Mouse (Mus musculus): ENCODE results near the gene Fam198a. TPM values are rescaled to one million over a fixed set of nuclear protein-coding genes. Genes with fewer than 3 reads are reported as not detected.

Gene Fam198a
- polyA plus RNA-seq, 1 experiment = not detected

DNA sequence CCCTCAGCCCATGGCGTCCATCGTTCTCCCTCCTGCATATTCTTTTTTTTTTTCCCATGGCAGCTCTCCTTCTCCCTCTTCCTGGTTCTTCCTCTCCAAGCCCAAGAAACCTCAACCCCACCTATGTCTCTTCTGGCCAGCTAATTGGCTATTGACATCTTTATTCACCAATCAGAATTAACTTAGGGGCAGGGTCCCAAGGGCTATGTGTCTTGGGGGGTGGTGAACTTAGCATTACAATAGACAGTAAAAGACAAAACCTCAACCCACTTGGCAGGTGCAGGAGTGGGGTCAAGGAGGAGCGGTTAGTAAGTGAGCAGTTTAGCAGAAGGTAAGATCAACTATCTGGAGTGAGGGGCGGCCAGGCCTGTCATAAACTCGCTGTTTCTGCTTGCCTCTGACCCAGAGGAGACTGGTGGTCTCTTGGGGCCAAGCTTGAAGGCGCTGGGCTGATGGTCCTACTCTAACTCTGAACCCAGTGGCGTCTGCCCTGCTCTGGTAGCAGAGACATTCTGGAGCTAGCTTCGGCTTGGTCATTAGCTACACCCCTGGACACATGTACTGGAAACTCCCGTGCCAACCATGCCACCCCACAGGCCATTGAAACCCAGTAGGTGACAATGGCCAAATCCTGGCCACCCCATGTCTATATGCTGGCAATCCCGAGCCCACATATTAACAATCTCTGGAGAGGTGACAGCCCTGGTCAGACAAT lies 43.3 kb upstream of the Fam198a start:
- peaks cover 8% of the 10 kb centered on the region for H3K4me1 ChIP-seq (ENCODE audit: control insufficient read depth, insufficient read depth, low read length)
- TF ChIP-seq CTCF (IDR thresholded peaks at IDR 0.05; ENCODE audit: control insufficient read depth, insufficient read depth, low read length) = no peak
- TF ChIP-seq POLR2A (IDR thresholded peaks at IDR 0.05; ENCODE audit: borderline replicate concordance, control insufficient read depth, low read depth, low read length) = no peak
- 77% methylated on average over 10 of the region's 10 CpGs for WGBS
- no peak overlapping the region for H3K27ac ChIP-seq (ENCODE audit: control insufficient read depth, insufficient read depth, low read depth, low read length, poor library complexity)
- no peak overlapping the region for H3K4me3 ChIP-seq (replicated peaks; ENCODE audit: control insufficient read depth, low read depth, low read length)

DNA sequence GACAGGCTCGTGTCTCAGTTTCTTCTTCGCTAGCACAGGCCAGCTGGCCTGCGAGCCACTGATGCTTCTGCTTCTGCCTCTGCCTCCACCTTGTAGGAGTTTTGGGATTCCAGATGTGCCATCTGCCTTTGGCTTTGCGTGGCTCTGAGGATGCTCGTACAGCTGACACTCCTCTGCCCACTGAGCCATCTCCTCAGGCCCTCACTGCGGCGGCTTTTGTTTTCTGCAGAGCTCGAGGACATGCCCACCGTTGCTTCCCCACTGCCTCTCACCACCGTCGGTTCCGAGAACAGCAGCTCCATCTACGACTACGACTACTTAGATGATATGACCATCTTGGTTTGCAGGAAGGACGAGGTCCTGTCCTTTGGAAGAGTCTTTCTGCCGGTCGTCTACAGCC lies 42.5 kb upstream of the Fam198a start:
- no peak for TF ChIP-seq CTCF (IDR thresholded peaks at IDR 0.05; ENCODE audit: control insufficient read depth, insufficient read depth, low read length)
- TF ChIP-seq POLR2A (IDR thresholded peaks at IDR 0.05; ENCODE audit: borderline replicate concordance, control insufficient read depth, low read depth, low read length) = no peak
- Histone ChIP-seq H3K4me3 (replicated peaks; ENCODE audit: control insufficient read depth, low read depth, low read length) (no peak overlapping the region), H3K4me1 (ENCODE audit: control insufficient read depth, insufficient read depth, low read length) (peaks cover 8% of the 10 kb centered on the region), H3K27ac (ENCODE audit: control insufficient read depth, insufficient read depth, low read depth, low read length, poor library complexity) (no peak overlapping the region)
- 89% methylated on average over 17 of the region's 17 CpGs for WGBS

DNA sequence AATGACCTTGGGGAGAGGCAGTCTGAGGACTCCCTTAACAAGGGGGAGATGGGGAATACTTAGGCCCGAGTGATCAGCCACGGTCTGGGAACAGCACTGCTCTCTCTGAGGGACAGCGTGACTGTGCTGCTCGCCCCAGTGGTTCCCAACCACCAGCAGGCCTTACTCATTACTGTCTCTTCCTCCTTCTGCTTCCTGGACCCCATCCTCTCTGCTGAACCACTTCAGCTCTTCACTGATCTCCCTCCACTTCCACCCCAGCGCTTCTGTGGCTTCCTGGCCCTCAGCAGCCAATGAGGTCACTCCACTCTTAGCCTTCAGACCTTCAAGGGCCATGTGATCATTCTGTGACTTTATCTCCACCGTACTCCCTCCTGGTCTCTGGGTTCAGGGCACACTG lies 41.2 kb upstream of the Fam198a start:
- H3K4me1 ChIP-seq (ENCODE audit: control insufficient read depth, insufficient read depth, low read length) = peaks cover 5% of the 10 kb centered on the region
- no peak for TF ChIP-seq CTCF (IDR thresholded peaks at IDR 0.05; ENCODE audit: control insufficient read depth, insufficient read depth, low read length)
- no peak for TF ChIP-seq POLR2A (IDR thresholded peaks at IDR 0.05; ENCODE audit: borderline replicate concordance, control insufficient read depth, low read depth, low read length)
- WGBS = 6% methylated on average over 6 of the region's 6 CpGs
- H3K4me3 ChIP-seq (replicated peaks; ENCODE audit: control insufficient read depth, low read depth, low read length) = no peak overlapping the region
- H3K27ac ChIP-seq (ENCODE audit: control insufficient read depth, insufficient read depth, low read depth, low read length, poor library complexity) = no peak overlapping the region

DNA sequence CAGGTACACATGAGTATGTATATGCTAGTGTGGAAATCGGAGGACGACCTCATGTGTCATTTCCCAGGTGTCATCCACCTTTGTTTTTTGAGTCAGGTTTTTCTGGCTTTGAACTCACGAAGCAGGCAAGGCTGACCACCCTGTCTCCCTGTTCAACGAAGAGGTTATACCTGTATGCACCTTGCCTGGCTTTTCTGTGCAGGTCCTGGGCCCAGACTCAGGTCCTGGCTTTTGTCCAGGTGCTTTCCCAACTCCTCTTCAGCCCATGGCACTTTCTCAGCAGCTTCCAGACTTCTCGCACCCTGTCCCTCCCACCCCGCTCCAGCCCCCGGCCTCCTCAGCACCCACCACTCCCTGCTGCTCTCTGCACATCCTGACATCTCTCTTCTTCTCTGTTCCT lies 39.6 kb upstream of the Fam198a start:
- no peak overlapping the region for H3K4me3 ChIP-seq (replicated peaks; ENCODE audit: control insufficient read depth, low read depth, low read length)
- H3K27ac ChIP-seq (ENCODE audit: control insufficient read depth, insufficient read depth, low read depth, low read length, poor library complexity) = no peak overlapping the region
- 85% methylated on average over 7 of the region's 7 CpGs for WGBS
- TF ChIP-seq CTCF (IDR thresholded peaks at IDR 0.05; ENCODE audit: control insufficient read depth, insufficient read depth, low read length) = no peak
- H3K4me1 ChIP-seq (ENCODE audit: control insufficient read depth, insufficient read depth, low read length) = peaks cover 3% of the 10 kb centered on the region

DNA sequence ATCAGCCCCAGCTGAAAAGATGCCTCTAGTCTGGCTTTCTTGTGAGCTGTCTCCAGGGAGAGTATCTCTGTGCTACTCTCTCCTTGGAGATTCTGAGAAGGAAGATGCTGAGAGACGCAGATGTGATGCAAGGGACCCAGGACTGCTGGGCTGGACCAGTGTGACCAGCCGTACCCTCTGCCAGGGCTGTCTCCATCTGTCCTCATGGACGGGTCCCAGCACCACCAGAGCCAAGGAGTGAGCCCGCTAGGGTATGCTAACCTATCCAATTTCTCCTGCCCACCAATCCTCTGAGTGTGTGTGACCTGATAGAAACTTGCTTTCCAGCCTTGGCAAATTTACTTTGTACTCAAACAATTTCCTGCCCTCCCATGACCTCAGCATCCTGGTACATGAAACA lies 38.0 kb upstream of the Fam198a start:
- Histone ChIP-seq H3K27ac (ENCODE audit: control insufficient read depth, insufficient read depth, low read depth, low read length, poor library complexity) (no peak overlapping the region), H3K4me3 (replicated peaks; ENCODE audit: control insufficient read depth, low read depth, low read length) (no peak overlapping the region), H3K4me1 (ENCODE audit: control insufficient read depth, insufficient read depth, low read length) (peaks cover 3% of the 10 kb centered on the region)
- 80% methylated on average over 4 of the region's 4 CpGs for WGBS
- TF ChIP-seq CTCF (IDR thresholded peaks at IDR 0.05; ENCODE audit: control insufficient read depth, insufficient read depth, low read length) = no peak

DNA sequence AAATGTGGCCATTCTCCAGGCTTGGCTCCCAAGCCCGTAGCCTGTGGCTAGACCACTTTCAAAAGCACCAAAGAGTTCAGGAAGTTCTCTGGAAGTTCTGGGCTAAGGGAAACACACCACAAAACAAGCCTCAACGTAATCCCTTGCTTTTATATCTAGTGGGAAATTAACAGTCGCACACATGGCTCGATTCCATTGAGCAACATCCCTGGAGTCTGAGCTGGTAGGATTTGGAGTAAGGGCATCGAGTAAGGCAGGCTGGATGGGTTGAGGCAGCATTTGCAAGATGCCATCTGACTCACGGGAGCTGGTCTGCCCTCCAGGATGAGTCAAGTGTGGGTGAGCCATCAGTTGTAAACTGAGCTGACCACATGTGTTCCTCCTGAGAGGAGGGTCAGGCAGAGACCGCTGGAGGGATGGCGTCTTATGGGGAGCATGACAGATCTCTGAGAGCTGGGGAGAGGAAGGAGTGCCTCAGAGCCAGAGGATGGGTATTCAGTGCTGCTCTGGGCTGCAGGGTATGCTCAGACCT lies 36.5 kb upstream of the Fam198a start:
- WGBS = 59% methylated on average over 8 of the region's 8 CpGs
- H3K27ac ChIP-seq (ENCODE audit: control insufficient read depth, insufficient read depth, low read depth, low read length, poor library complexity) = no peak overlapping the region
- peaks cover 5% of the 10 kb centered on the region for H3K4me1 ChIP-seq (ENCODE audit: control insufficient read depth, insufficient read depth, low read length)
- H3K4me3 ChIP-seq (replicated peaks; ENCODE audit: control insufficient read depth, low read depth, low read length) = no peak overlapping the region
- TF ChIP-seq POLR2A (IDR thresholded peaks at IDR 0.05; ENCODE audit: borderline replicate concordance, control insufficient read depth, low read depth, low read length) (no peak), CTCF (IDR thresholded peaks at IDR 0.05; ENCODE audit: control insufficient read depth, insufficient read depth, low read length) (no peak)

DNA sequence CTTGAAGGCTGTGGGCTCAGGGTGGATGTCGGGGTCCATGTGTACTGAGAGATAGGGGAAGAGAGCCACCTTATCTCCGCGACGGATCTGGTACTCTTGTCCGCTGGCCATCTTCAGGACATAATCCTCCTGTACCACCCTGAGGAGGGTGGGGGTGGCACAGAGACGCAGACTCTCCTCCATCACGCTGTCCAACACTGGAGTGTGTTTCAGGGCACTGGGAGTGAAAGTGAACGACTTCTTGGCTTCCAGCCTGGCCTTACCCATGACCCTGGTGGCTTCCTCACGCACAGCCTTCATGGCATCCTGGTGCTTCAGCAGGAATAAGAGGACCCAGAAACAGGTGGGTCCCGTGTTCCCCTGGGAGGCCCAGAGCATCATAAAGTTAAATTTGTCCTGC lies 35.7 kb upstream of the Fam198a start:
- TF ChIP-seq POLR2A (IDR thresholded peaks at IDR 0.05; ENCODE audit: borderline replicate concordance, control insufficient read depth, low read depth, low read length) = no peak
- TF ChIP-seq CTCF (IDR thresholded peaks at IDR 0.05; ENCODE audit: control insufficient read depth, insufficient read depth, low read length) = no peak
- Histone ChIP-seq H3K4me1 (ENCODE audit: control insufficient read depth, insufficient read depth, low read length) (peaks cover 4% of the 10 kb centered on the region), H3K4me3 (replicated peaks; ENCODE audit: control insufficient read depth, low read depth, low read length) (no peak overlapping the region), H3K27ac (ENCODE audit: control insufficient read depth, insufficient read depth, low read depth, low read length, poor library complexity) (no peak overlapping the region)
- 71% methylated on average over 10 of the region's 10 CpGs for WGBS

DNA sequence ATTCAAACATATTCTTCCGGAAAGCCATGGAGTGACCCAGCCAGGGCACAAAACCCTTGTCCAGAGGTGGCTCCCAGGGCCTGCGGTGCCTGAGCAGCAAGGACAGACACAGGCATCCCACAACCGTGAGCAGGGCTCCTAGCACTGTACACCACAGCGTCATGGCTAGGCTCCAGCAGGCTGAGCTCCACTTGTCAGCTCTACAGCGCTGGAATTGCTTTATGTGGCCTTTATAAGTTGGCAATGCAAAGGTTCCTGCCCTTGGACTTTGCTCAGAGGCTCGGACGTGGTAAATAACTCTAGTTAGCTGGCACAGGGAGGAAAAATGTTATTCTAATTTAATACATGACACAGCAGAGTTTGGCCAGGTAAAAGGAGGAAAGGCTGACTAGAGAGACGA lies 34.7 kb upstream of the Fam198a start, which contains the start of gene Cyp8b1:
TSS of gene Cyp8b1 (minus strand) at position 204 of the 400 bp plus-strand sequence.
- H3K27ac ChIP-seq (ENCODE audit: control insufficient read depth, insufficient read depth, low read depth, low read length, poor library complexity) = no peak within 1 kb of the TSS; the same call in 1 of the 2 replicates
- no peak within 1 kb of the TSS for H3K4me3 ChIP-seq (replicated peaks; ENCODE audit: control insufficient read depth, low read depth, low read length)
- H3K4me1 ChIP-seq (ENCODE audit: control insufficient read depth, insufficient read depth, low read length) = peaks cover 4% of the 10 kb centered on the region
- no peak for TF ChIP-seq POLR2A (IDR thresholded peaks at IDR 0.05; ENCODE audit: borderline replicate concordance, control insufficient read depth, low read depth, low read length)
- no peak for TF ChIP-seq CTCF (IDR thresholded peaks at IDR 0.05; ENCODE audit: control insufficient read depth, insufficient read depth, low read length)
- WGBS = 75% methylated on average over 8 of the region's 8 CpGs
